ENCODE assay signal across 8 mouse cellular contexts in genomic region chr2:52623461-52623860, GRCm38 (mm10). TPM values are rescaled to one million over a fixed set of nuclear protein-coding genes. Genes with fewer than 3 reads are reported as not detected.
DNase-seq lines count a peak whose midpoint lies in the region; ATAC-seq and TF ChIP-seq lines count a peak whose summit lies in the region.

No protein-coding gene starts in this region.

- H3K4me1 ChIP-seq in lung, adult 2 months (ENCODE audit: control insufficient read depth, insufficient read depth, low read length): no peaks in the 10 kb centered on the region
- 0 out of 2 replicates have a peak, but pooled peaks cover 11% of the 10 kb centered on the region for H3K4me1 ChIP-seq in intestine, embryonic 16.5 days (ENCODE audit: control insufficient read depth, insufficient read depth, low read length)
- peaks cover 4% of the 10 kb centered on the region; the same call in 1 of the 2 replicates for H3K4me1 ChIP-seq in midbrain, embryonic 16.5 days (ENCODE audit: control insufficient read depth, insufficient read depth, low read length)

- no peak overlapping the region for H3K4me2 ChIP-seq in intestine, embryonic 16.5 days (ENCODE audit: low read depth, low read length)
- H3K4me2 ChIP-seq in midbrain, embryonic 16.5 days (ENCODE audit: low read length): no peak overlapping the region

- 44% methylated on average over 4 of the region's 4 CpGs for WGBS in lung, adult 2 months
- WGBS in intestine, embryonic 16.5 days: 43% methylated on average over 4 of the region's 4 CpGs
- WGBS in midbrain, embryonic 16.5 days: 52% methylated on average over 4 of the region's 4 CpGs

- intact Hi-C loops in gastrocnemius, adult 2 months (cut with DNase I): no loop called here

- H3K27me3 ChIP-seq in intestine, embryonic 16.5 days (replicated peaks; ENCODE audit: control insufficient read depth, insufficient read depth, low read length): no peaks in the 10 kb centered on the region
- H3K27me3 ChIP-seq in midbrain, embryonic 16.5 days (ENCODE audit: control insufficient read depth, insufficient read depth, low read depth, low read length): no peaks in the 10 kb centered on the region

- no peaks in the 10 kb centered on the region for H3K9me3 ChIP-seq in intestine, embryonic 16.5 days (ENCODE audit: control insufficient read depth, low read length)
- H3K9me3 ChIP-seq in midbrain, embryonic 16.5 days (replicated peaks; ENCODE audit: control insufficient read depth, low read length, poor library complexity, severe bottlenecking): no peaks in the 10 kb centered on the region

- ATAC-seq in intestine, embryonic 16.5 days: 0 out of 2 replicates have a peak, but pooled peaks have one; percentile 13
- ATAC-seq in midbrain, embryonic 16.5 days: peak; percentile 29; the same call in 1 of the 2 replicates
- ATAC-seq in monocyte, adult 5-6 weeks (replicated peaks; ENCODE audit: insufficient number of reproducible peaks, low FRiP score, low TSS enrichment, poor library complexity, severe bottlenecking): no peak

- no peak overlapping the region for H3K27ac ChIP-seq in gastrocnemius, adult 2 months
- H3K27ac ChIP-seq in intestine, embryonic 16.5 days (ENCODE audit: low read length): peak overlapping the region; percentile 18; the same call in 1 of the 2 replicates
- H3K27ac ChIP-seq in midbrain, embryonic 16.5 days (ENCODE audit: low read length): no peak overlapping the region

- no peak overlapping the region for H3K9ac ChIP-seq in intestine, embryonic 16.5 days (ENCODE audit: low read depth, low read length)
- H3K9ac ChIP-seq in midbrain, embryonic 16.5 days (ENCODE audit: low read depth, low read length): 0 out of 2 replicates have a peak overlapping the region, but pooled peaks have one; percentile 1

- no peak for TF ChIP-seq CTCF in lung, adult 2 months (IDR thresholded peaks at IDR 0.05; ENCODE audit: insufficient read depth, low read length)
- no peak for TF ChIP-seq CTCF in gastrocnemius, adult 2 months (IDR thresholded peaks at IDR 0.05)

- H3K36me3 ChIP-seq in intestine, embryonic 16.5 days (ENCODE audit: control insufficient read depth, insufficient read depth, low read length): no peaks in the 10 kb centered on the region
- no peaks in the 10 kb centered on the region for H3K36me3 ChIP-seq in midbrain, embryonic 16.5 days (ENCODE audit: control insufficient read depth, insufficient read depth, low read length)

- no peak for TF ChIP-seq POLR2A in lung, adult 2 months (IDR thresholded peaks at IDR 0.05; ENCODE audit: borderline replicate concordance, extremely low read depth, low read depth, low read length)

- peak; percentile 12 to 46 for DNase-seq in lung, adult 18-20 months
- no peak for DNase-seq in lung, adult 2 months
- DNase-seq in gastrocnemius, adult 2 months: peak; percentile 62
- DNase-seq in left cerebral cortex, adult 8-10 months (ENCODE audit: low spot score in 2 of 2): no peak
- DNase-seq in urinary bladder, postnatal 36 days (ENCODE audit: low spot score in 2 of 2): no peak

- H3K4me3 ChIP-seq in lung, adult 2 months (replicated peaks; ENCODE audit: extremely low read depth, low read depth, low read length): no peak overlapping the region
- H3K4me3 ChIP-seq in gastrocnemius, adult 2 months: no peak overlapping the region
- H3K4me3 ChIP-seq in intestine, embryonic 16.5 days (ENCODE audit: low read length): no peak overlapping the region
- no peak overlapping the region for H3K4me3 ChIP-seq in midbrain, embryonic 16.5 days (ENCODE audit: low read depth, low read length)

RNA-seq across cellular contexts. Expression of gene Cacnb4, which starts 53.2 kb away (rescaled TPM):
- 0.04 and 0.05 TPM in 2 replicates for polyA plus RNA-seq in lung, adult 2 months (2012; rRNA removed)
- under 1 TPM; 0.20 to 0.31 TPM for total RNA-seq in gastrocnemius, adult 2 months (2021)
- 0.39 and 0.54 TPM in 2 replicates for polyA plus RNA-seq in intestine, embryonic 16.5 days (2015; fragmentation: Nextera tagmentation; extraction: Ambion mirVana)
- polyA plus RNA-seq in midbrain, embryonic 16.5 days (2015; fragmentation: Nextera tagmentation; extraction: Ambion mirVana): 14.7 and 15.6 TPM in 2 replicates
- total RNA-seq in left cerebral cortex, adult 8-10 months (2022): 100 to 1,000 TPM; 146 to 175 (median 160) TPM
- total RNA-seq in monocyte, adult 5-6 weeks (2017): 0.11 to 0.19 TPM in 2 of 3 replicates, not detected in the other

Comparison
In these comparisons a context has a peak if more than half of its experiments do, and no peak if none do; other contexts are left out.
1. DNase-seq: peak in lung, adult 18-20 months (2 of 2) and gastrocnemius, adult 2 months (single experiment); none in lung, adult 2 months (single experiment), left cerebral cortex, adult 8-10 months (0 of 2) and urinary bladder, postnatal 36 days (0 of 2).
2. RNA of gene Cacnb4, which starts 53.2 kb away (total RNA-seq): 146 to 175 TPM in left cerebral cortex, adult 8-10 months; 0.20 to 0.31 TPM in gastrocnemius, adult 2 months and 0.11 to 0.19 TPM in monocyte, adult 5-6 weeks; every median in the first group is over 100 times any median in the second.